Mouse (Mus musculus): ENCODE measurements around the gene Ints11. TPM values are rescaled to one million over a fixed set of nuclear protein-coding genes. Genes with fewer than 3 reads are reported as not detected.

Ints11 gene
- polyA plus RNA-seq, 1 experiment, result 72.1 TPM

- Histone ChIP-seq H3ac (ENCODE audit: control insufficient read depth, insufficient read length) (no peak overlapping the region), H3K4me2 (ENCODE audit: low read depth) (no peak overlapping the region), H3K79me2 (ENCODE audit: control insufficient read depth, insufficient read depth) (no peaks in the 10 kb centered on the region), H3K27me3 (ENCODE audit: control insufficient read depth, insufficient read depth, insufficient read length) (no peaks in the 10 kb centered on the region), H3K4me3 (no peak overlapping the region), H3K36me3 (ENCODE audit: control insufficient read depth, insufficient read depth) (no peaks in the 10 kb centered on the region)
- TF ChIP-seq POLR2AphosphoS2 (IDR thresholded peaks at IDR 0.05; ENCODE audit: insufficient read length, low read depth) (peak; percentile 45), MYOG (IDR thresholded peaks at IDR 0.05; ENCODE audit: control insufficient read depth in 1 of 3, insufficient read depth in 1 of 3, insufficient read length in 2 of 3, low read depth in 2 of 3) (no peak), REST (IDR thresholded peaks at IDR 0.05; ENCODE audit: insufficient read depth, insufficient read length) (no peak), MYOD1 (IDR thresholded peaks at IDR 0.05; ENCODE audit: control insufficient read depth in 1 of 3, insufficient read length in 2 of 3, low read depth in 2 of 3) (no peak), E2F4 (IDR thresholded peaks at IDR 0.05; ENCODE audit: insufficient read depth) (no peak), TCF12 (IDR thresholded peaks at IDR 0.05; ENCODE audit: insufficient read depth, poor library complexity, severe bottlenecking) (no peak), SRF (IDR thresholded peaks at IDR 0.05; ENCODE audit: control insufficient read depth, insufficient read length, low read depth) (no peak)
These were observed 38.9 kb downstream of the Ints11 start for GRCm38 (mm10) chr4:155908281-155908680.

GRCm38 (mm10) chr4:155908751-155909150, 39.4 kb downstream of the Ints11 start:
- no peak overlapping the region for H3K4me2 ChIP-seq (ENCODE audit: low read depth)
- no peaks in the 10 kb centered on the region for H3K36me3 ChIP-seq (ENCODE audit: control insufficient read depth, insufficient read depth)
- H3ac ChIP-seq (ENCODE audit: control insufficient read depth, insufficient read length), result no peak overlapping the region
- H3K79me2 ChIP-seq (ENCODE audit: control insufficient read depth, insufficient read depth), result no peaks in the 10 kb centered on the region
- H3K4me3 ChIP-seq, result no peak overlapping the region
- no peaks in the 10 kb centered on the region for H3K27me3 ChIP-seq (ENCODE audit: control insufficient read depth, insufficient read depth, insufficient read length)
- TF ChIP-seq MYOD1 (IDR thresholded peaks at IDR 0.05; ENCODE audit: control insufficient read depth in 1 of 3, insufficient read length in 2 of 3, low read depth in 2 of 3), result no peak
- no peak for TF ChIP-seq SRF (IDR thresholded peaks at IDR 0.05; ENCODE audit: control insufficient read depth, insufficient read length, low read depth)
- no peak for TF ChIP-seq REST (IDR thresholded peaks at IDR 0.05; ENCODE audit: insufficient read depth, insufficient read length)
- no peak for TF ChIP-seq MAX (IDR thresholded peaks at IDR 0.05; ENCODE audit: low read depth)
- no peak for TF ChIP-seq POLR2A (IDR thresholded peaks at IDR 0.05; ENCODE audit: insufficient read length, low read depth)
- TF ChIP-seq POLR2AphosphoS2 (IDR thresholded peaks at IDR 0.05; ENCODE audit: insufficient read length, low read depth), result no peak
- TF ChIP-seq E2F4 (IDR thresholded peaks at IDR 0.05; ENCODE audit: insufficient read depth), result no peak
- TF ChIP-seq MYOG (IDR thresholded peaks at IDR 0.05; ENCODE audit: control insufficient read depth in 1 of 3, insufficient read depth in 1 of 3, insufficient read length in 2 of 3, low read depth in 2 of 3), result no peak
- TF ChIP-seq TCF12 (IDR thresholded peaks at IDR 0.05; ENCODE audit: insufficient read depth, poor library complexity, severe bottlenecking), result no peak
- no peak for TF ChIP-seq TCF3 (IDR thresholded peaks at IDR 0.05; ENCODE audit: insufficient read length, low read depth)
- no peak for TF ChIP-seq CEBPB (IDR thresholded peaks at IDR 0.05; ENCODE audit: insufficient read depth, poor library complexity, severe bottlenecking)
- TF ChIP-seq USF1 (IDR thresholded peaks at IDR 0.05; ENCODE audit: low read depth), result no peak

GRCm38 (mm10) chr4:155932031-155932430, 62.7 kb downstream of the Ints11 start:
- Histone ChIP-seq H3K4me2 (ENCODE audit: low read depth) (no peak overlapping the region), H3K79me2 (ENCODE audit: control insufficient read depth, insufficient read depth) (no peaks in the 10 kb centered on the region), H3ac (ENCODE audit: control insufficient read depth, insufficient read length) (no peak overlapping the region), H3K36me3 (ENCODE audit: control insufficient read depth, insufficient read depth) (no peaks in the 10 kb centered on the region), H3K4me3 (no peak overlapping the region), H3K27me3 (ENCODE audit: control insufficient read depth, insufficient read depth, insufficient read length) (no peaks in the 10 kb centered on the region)
- TF ChIP-seq TCF3 (IDR thresholded peaks at IDR 0.05; ENCODE audit: insufficient read length, low read depth) (no peak), CEBPB (IDR thresholded peaks at IDR 0.05; ENCODE audit: insufficient read depth, poor library complexity, severe bottlenecking) (no peak), E2F4 (IDR thresholded peaks at IDR 0.05; ENCODE audit: insufficient read depth) (no peak), TCF12 (IDR thresholded peaks at IDR 0.05; ENCODE audit: insufficient read depth, poor library complexity, severe bottlenecking) (no peak)

Other genes starting within 250 kb of the Ints11 start
- 47.7 TPM for gene Cdk11b, start 244.7 kb upstream of the Ints11 start, polyA plus RNA-seq (2012; fragmentation: generic; extraction: Trizol)
- gene Gm10563, start 224.1 kb upstream of the Ints11 start, polyA plus RNA-seq (2012; fragmentation: generic; extraction: Trizol), result not detected
- gene Mmp23, start 216.2 kb upstream of the Ints11 start, polyA plus RNA-seq (2012; fragmentation: generic; extraction: Trizol), result 1.8 TPM
- gene Mib2, start 200.3 kb upstream of the Ints11 start, polyA plus RNA-seq (2012; fragmentation: generic; extraction: Trizol), result 106 TPM
- gene Fndc10, start 175.2 kb upstream of the Ints11 start, polyA plus RNA-seq (2012; fragmentation: generic; extraction: Trizol), result 8.3 TPM
- 105 TPM for gene Ssu72, start 164.7 kb upstream of the Ints11 start, polyA plus RNA-seq (2012; fragmentation: generic; extraction: Trizol)
- 1.2 TPM for gene Tmem240, start 134.7 kb upstream of the Ints11 start, polyA plus RNA-seq (2012; fragmentation: generic; extraction: Trizol)
- 60.9 TPM for gene Atad3a, start 108.5 kb upstream of the Ints11 start, polyA plus RNA-seq (2012; fragmentation: generic; extraction: Trizol)
- 3.2 TPM for gene Vwa1, start 94.8 kb upstream of the Ints11 start, polyA plus RNA-seq (2012; fragmentation: generic; extraction: Trizol)
- gene Tmem88b, start 83.7 kb upstream of the Ints11 start, polyA plus RNA-seq (2012; fragmentation: generic; extraction: Trizol), result 0.97 TPM
- gene Ankrd65, start 79.1 kb upstream of the Ints11 start, polyA plus RNA-seq (2012; fragmentation: generic; extraction: Trizol), result not detected
- gene Mrpl20, start 66.7 kb upstream of the Ints11 start, polyA plus RNA-seq (2012; fragmentation: generic; extraction: Trizol), result 132 TPM
- gene Ccnl2, start 57.1 kb upstream of the Ints11 start, polyA plus RNA-seq (2012; fragmentation: generic; extraction: Trizol), result 24.7 TPM
- gene Aurkaip1, start 38.3 kb upstream of the Ints11 start, polyA plus RNA-seq (2012; fragmentation: generic; extraction: Trizol), result 152 TPM
- gene Mxra8, start 29.9 kb upstream of the Ints11 start, polyA plus RNA-seq (2012; fragmentation: generic; extraction: Trizol), result 87.5 TPM
- gene Dvl1, start 22.1 kb upstream of the Ints11 start, polyA plus RNA-seq (2012; fragmentation: generic; extraction: Trizol), result 98.4 TPM
- gene Tas1r3, start 6.2 kb upstream of the Ints11 start, polyA plus RNA-seq (2012; fragmentation: generic; extraction: Trizol), result 0.17 TPM
- 10.5 TPM for gene Cptp, start 106 bp upstream of the Ints11 start, polyA plus RNA-seq (2012; fragmentation: generic; extraction: Trizol)
- gene Pusl1, start 22.2 kb downstream of the Ints11 start, polyA plus RNA-seq (2012; fragmentation: generic; extraction: Trizol), result 19.1 TPM
- gene Acap3, start 22.3 kb downstream of the Ints11 start, polyA plus RNA-seq (2012; fragmentation: generic; extraction: Trizol), result 22.3 TPM
- 70.6 TPM for gene Ube2j2, start 74.3 kb downstream of the Ints11 start, polyA plus RNA-seq (2012; fragmentation: generic; extraction: Trizol)
- gene C1qtnf12, start 92.8 kb downstream of the Ints11 start, polyA plus RNA-seq (2012; fragmentation: generic; extraction: Trizol), result 2.1 TPM
- gene B3galt6, start 123.1 kb downstream of the Ints11 start, polyA plus RNA-seq (2012; fragmentation: generic; extraction: Trizol), result 5.4 TPM
- gene Sdf4, start 123.3 kb downstream of the Ints11 start, polyA plus RNA-seq (2012; fragmentation: generic; extraction: Trizol), result 137 TPM
- 0.64 TPM for gene Tnfrsf4, start 144.3 kb downstream of the Ints11 start, polyA plus RNA-seq (2012; fragmentation: generic; extraction: Trizol)
- 0.40 TPM for gene Tnfrsf18, start 156.6 kb downstream of the Ints11 start, polyA plus RNA-seq (2012; fragmentation: generic; extraction: Trizol)
- gene Ttll10, start 189.9 kb downstream of the Ints11 start, polyA plus RNA-seq (2012; fragmentation: generic; extraction: Trizol), result not detected
- gene 9430015G10Rik, start 240.4 kb downstream of the Ints11 start, polyA plus RNA-seq (2012; fragmentation: generic; extraction: Trizol), result 11.0 TPM